Mouse (Mus musculus): Measurements from ENCODE around the gene Trp53i13. TPM values are rescaled to one million over a fixed set of nuclear protein-coding genes. Genes with fewer than 3 reads are reported as not detected.

Gene Trp53i13
- 44.6 and 46.7 TPM in 2 replicates for polyA plus RNA-seq (2012; rRNA removed)

GRCm38 (mm10) chr11:77515637-77516552, at the start of gene Trp53i13:
TSS of gene Trp53i13 (minus strand) at chr11:77515980.

GRCm38 (mm10) chr11:77519043-77519442, 3.3 kb upstream of the Trp53i13 start, which contains the start of gene Gm10392:
TSS of gene Gm10392 (minus strand) at chr11:77519198.

GRCm38 (mm10) chr11:77514832-77515636, 746 bp downstream of the Trp53i13 start, which contains the start of gene Abhd15:
TSS of gene Abhd15 (plus strand) at chr11:77515121.

DNA sequence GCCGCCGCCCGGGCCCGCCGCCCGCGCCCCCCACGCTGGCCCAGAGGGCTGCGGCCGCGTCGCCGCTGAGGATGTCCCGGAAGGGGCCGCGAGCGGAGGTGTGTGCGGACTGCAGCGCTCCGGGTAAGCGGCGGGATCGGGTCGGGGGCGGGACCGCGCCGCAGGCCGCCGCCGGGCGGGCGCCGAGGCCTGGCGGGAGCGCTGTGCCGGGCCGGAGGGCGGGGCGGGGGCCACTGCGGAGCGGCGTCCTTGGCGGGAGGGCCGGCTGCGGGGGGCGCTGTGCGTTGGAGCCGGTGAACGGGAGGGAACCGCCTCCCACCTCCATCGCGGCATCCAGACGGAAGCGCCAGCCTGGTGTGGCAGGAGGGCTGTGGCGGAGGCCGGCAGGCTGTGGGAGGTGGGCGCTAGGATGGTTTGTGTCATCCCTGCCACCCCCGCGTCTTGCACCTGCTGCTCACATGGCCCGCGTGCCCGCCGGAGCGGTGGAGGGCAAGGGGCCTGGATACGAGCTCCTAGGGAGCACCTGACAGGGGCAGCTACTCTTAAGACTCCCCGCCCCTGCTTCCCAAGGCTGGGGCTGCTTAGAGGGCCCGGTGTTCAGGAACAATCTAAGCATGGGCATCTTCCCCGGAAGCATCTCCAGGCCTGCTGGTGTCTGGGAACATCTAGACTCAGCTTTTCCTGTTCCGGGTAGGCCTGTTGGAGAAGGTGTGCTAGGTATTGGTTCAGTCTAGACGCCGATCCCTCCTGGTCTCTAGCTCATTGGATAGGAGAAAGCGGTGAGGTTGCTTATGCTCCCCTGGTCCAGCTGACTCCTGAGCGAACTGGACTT, 22.1 kb downstream of the Trp53i13 start, which contains the start of gene Git1:
Git1 (plus strand) TSS at position 51 of the 832 bp plus-strand sequence.

DNA sequence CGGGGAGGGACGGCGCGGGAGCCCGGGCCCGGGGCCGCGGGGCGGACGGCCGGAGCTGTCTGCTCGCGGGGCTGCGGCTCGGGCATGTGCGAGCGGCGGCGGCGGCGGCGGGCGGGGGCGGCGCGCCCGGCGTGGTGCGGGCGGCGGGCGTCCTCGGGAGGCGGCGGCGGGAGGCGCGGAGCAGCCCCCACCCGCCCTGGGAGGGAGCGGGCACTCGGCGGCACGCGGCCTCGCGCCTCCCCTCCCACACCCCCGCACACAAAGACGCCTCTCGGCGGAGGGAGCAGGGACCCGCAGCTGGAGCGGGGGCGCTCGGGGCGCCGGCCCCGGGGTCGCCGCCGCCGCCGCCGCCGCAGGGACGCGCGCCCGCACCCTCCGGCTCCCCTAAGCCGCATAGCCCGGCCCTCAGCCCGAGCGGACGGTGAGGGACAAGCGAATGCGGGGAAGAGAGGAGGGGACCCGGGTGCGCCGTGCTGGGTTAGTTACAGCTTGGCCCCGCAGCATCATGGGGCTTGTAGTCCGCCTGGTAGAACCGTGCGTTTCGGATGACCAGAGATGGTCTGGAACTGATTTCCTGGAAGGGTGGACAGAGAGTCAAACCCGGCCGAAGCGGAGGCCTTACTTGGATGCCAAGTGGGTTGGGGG, 26.1 kb downstream of the Trp53i13 start, which contains the start of gene Ankrd13b:
Ankrd13b (minus strand) TSS at position 88 of the 645 bp plus-strand sequence.

DNA sequence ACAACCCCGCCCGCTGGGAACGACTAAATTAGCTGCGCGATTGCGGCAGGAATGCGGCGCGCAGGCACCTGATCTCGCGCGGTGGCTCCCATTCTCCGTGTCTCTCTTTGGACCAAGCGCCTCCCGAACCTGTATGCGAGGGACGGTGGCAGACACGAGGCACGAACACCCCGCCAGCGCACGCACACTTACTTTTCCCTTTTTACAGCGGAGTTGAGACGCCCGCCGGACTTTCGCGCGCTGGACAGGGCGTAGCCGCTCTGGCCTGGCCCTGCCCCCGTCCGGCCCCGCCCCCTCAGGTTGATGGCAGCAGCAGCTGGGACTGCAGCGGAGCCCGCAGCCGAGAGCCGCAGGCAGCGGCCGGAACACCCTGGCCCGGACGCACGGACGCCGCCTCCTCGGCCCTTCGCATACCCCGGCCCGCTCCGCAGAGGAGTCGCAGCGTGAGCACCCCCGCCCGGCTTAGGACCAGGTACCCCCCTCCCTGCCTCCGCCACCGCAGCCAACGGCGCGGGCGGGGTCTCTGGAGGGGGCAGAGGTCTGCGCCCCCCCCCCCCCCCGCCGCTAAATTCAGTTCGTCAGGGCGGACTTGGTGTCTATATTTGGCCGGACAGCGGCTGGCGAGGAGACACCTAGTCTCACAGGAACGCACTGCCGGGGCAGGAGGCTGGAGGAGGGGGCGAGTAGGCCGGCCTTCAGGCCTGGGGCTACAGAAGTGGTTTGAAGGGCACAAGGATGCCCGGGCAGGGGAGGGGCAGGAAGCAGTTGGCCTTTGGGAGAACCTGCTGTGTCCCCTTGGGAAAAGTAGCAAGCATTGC, 53.3 kb downstream of the Trp53i13 start, which contains the start of gene Coro6:
Coro6 (plus strand) TSS at position 129 of the 818 bp plus-strand sequence.

Other genes starting within 250 kb of the Trp53i13 start
- 11.3 and 11.7 TPM in 2 replicates for gene Coro6, start 53.6 kb downstream of the Trp53i13 start, polyA plus RNA-seq (2012; rRNA removed)
- gene Ankrd13b, start 26.3 kb downstream of the Trp53i13 start, polyA plus RNA-seq (2012; rRNA removed) = 65.5 and 67.8 TPM in 2 replicates
- 97.9 and 102 TPM in 2 replicates for gene Git1, start 22.4 kb downstream of the Trp53i13 start, polyA plus RNA-seq (2012; rRNA removed)
- gene Abhd15, start 859 bp downstream of the Trp53i13 start, polyA plus RNA-seq (2012; rRNA removed) = 9.2 and 9.3 TPM in 2 replicates
- gene Gm10392, start 3.2 kb upstream of the Trp53i13 start, polyA plus RNA-seq (2012; rRNA removed) = not detected in 2 replicates
- 3.0 TPM in 2 replicates for gene Taok1, start 91.8 kb upstream of the Trp53i13 start, polyA plus RNA-seq (2012; rRNA removed)
- 17.6 and 27.2 TPM in 2 replicates for gene Nufip2, start 170.2 kb upstream of the Trp53i13 start, polyA plus RNA-seq (2012; rRNA removed)
- gene Cryba1, start 209.3 kb upstream of the Trp53i13 start, polyA plus RNA-seq (2012; rRNA removed) = not detected in 2 replicates
- 56.8 and 61.5 TPM in 2 replicates for gene Myo18a, start 247.3 kb upstream of the Trp53i13 start, polyA plus RNA-seq (2012; rRNA removed)